ENCODE assay signal across 9 mouse cellular contexts in genomic region chr6:25686760-25687200, GRCm38 (mm10). TPM values are rescaled to one million over a fixed set of nuclear protein-coding genes. Genes with fewer than 3 reads are reported as not detected.
DNase-seq lines count a peak whose midpoint lies in the region; ATAC-seq and TF ChIP-seq lines count a peak whose summit lies in the region.
"Had no signal": no experiment of that assay in that cellular context is flagged by ENCODE, and none has a peak within 500 bp of the region (broad histone marks: within the 10 kb centered on the region; RNA-seq: fewer than 3 reads in every experiment).

No protein-coding gene starts in this region.

- DNase-seq in embryonic facial prominence, embryonic 10.5 days (ENCODE audit: low spot score) = no peak
- peak; percentile 31 to 50 for DNase-seq in left cerebral cortex, postnatal 10 days (ENCODE audit: extremely low spot score in 1 of 2, low spot score in 2 of 2)
- DNase-seq in left cerebral cortex, adult 11 months (ENCODE audit: low spot score) = no peak
- peak; percentile 79 for DNase-seq in hindbrain, postnatal 0 days (ENCODE audit: low spot score)
- DNase-seq in ovary, postnatal 36 days (ENCODE audit: low spot score) = peak; percentile 11
- DNase-seq in spleen, adult 12 weeks (ENCODE audit: low spot score) = no peak
- no peak for DNase-seq in cerebellum, adult 8-10 months

- H3K9ac ChIP-seq in embryonic facial prominence, embryonic 13.5 days = no peak overlapping the region
- H3K9ac ChIP-seq in hindbrain, postnatal 0 days (replicated peaks; ENCODE audit: low read length) = no peak overlapping the region
- H3K9ac ChIP-seq: midbrain, embryonic 12.5 days had no signal

- intact Hi-C loops in left cerebral cortex, postnatal 10 days (cut with DNase I) = no loop called here

- peak overlapping the region; percentile 3; the same call in 1 of the 2 replicates for H3K4me2 ChIP-seq in embryonic facial prominence, embryonic 13.5 days
- peak overlapping the region; percentile 88 for H3K4me2 ChIP-seq in hindbrain, postnatal 0 days (ENCODE audit: low read depth, low read length)
- H3K4me2 ChIP-seq: midbrain, embryonic 12.5 days had no signal

- WGBS in embryonic facial prominence, embryonic 13.5 days = 40% methylated on average over 3 of the region's 3 CpGs
- 72% methylated on average over 3 of the region's 3 CpGs for WGBS in embryonic facial prominence, embryonic 10.5 days
- WGBS in hindbrain, postnatal 0 days = 23% methylated on average over 3 of the region's 3 CpGs

- H3K36me3 ChIP-seq in embryonic facial prominence, embryonic 13.5 days = no peaks in the 10 kb centered on the region
- no peaks in the 10 kb centered on the region for H3K36me3 ChIP-seq in embryonic facial prominence, embryonic 10.5 days (replicated peaks)
- H3K36me3 ChIP-seq in hindbrain, postnatal 0 days (ENCODE audit: insufficient read depth, low read length) = no peaks in the 10 kb centered on the region
- H3K36me3 ChIP-seq: midbrain, embryonic 12.5 days had no signal

- no peak overlapping the region for H3K4me3 ChIP-seq in embryonic facial prominence, embryonic 13.5 days
- no peak overlapping the region for H3K4me3 ChIP-seq in embryonic facial prominence, embryonic 10.5 days
- peak overlapping the region; percentile 13; the same call in 1 of the 2 replicates for H3K4me3 ChIP-seq in hindbrain, postnatal 0 days (ENCODE audit: low read length)
- H3K4me3 ChIP-seq: midbrain, embryonic 12.5 days had no signal

- no peak for ATAC-seq in embryonic facial prominence, embryonic 13.5 days (ENCODE audit: insufficient number of reproducible peaks, insufficient read depth, low FRiP score, low TSS enrichment, low read depth)
- peak; percentile 61 for ATAC-seq in hindbrain, postnatal 0 days

- H3K4me1 ChIP-seq in embryonic facial prominence, embryonic 13.5 days = peaks cover 23% of the 10 kb centered on the region
- H3K4me1 ChIP-seq in embryonic facial prominence, embryonic 10.5 days = peaks cover 16% of the 10 kb centered on the region
- 0 out of 2 replicates have a peak, but pooled peaks cover 9% of the 10 kb centered on the region for H3K4me1 ChIP-seq in hindbrain, postnatal 0 days (ENCODE audit: insufficient read depth, low read length)

- no peak overlapping the region for H3K27ac ChIP-seq in embryonic facial prominence, embryonic 13.5 days
- no peak overlapping the region for H3K27ac ChIP-seq in embryonic facial prominence, embryonic 10.5 days (replicated peaks)
- H3K27ac ChIP-seq in hindbrain, postnatal 0 days = 0 out of 2 replicates have a peak overlapping the region, but pooled peaks have one; percentile 37
- H3K27ac ChIP-seq: midbrain, embryonic 12.5 days had no signal

- H3K27me3 ChIP-seq in embryonic facial prominence, embryonic 13.5 days = peaks cover 22% of the 10 kb centered on the region
- H3K27me3 ChIP-seq in embryonic facial prominence, embryonic 10.5 days (replicated peaks; ENCODE audit: low read depth, poor library complexity, severe bottlenecking) = peaks cover 28% of the 10 kb centered on the region
- no peaks in the 10 kb centered on the region; the same call in 1 of the 2 replicates for H3K27me3 ChIP-seq in hindbrain, postnatal 0 days (ENCODE audit: insufficient read depth, low read length)

- no peak for TF ChIP-seq CTCF in hindbrain, postnatal 0 days (IDR thresholded peaks at IDR 0.05; ENCODE audit: low read depth)

- no peaks in the 10 kb centered on the region for H3K9me3 ChIP-seq in embryonic facial prominence, embryonic 13.5 days
- no peaks in the 10 kb centered on the region for H3K9me3 ChIP-seq in embryonic facial prominence, embryonic 10.5 days
- H3K9me3 ChIP-seq in hindbrain, postnatal 0 days (ENCODE audit: low read length) = no peaks in the 10 kb centered on the region
- H3K9me3 ChIP-seq: midbrain, embryonic 12.5 days had no signal

RNA-seq across cellular contexts. Expression of gene Gpr37, which starts 3.7 kb away (rescaled TPM):
- polyA plus RNA-seq in embryonic facial prominence, embryonic 13.5 days (2015; fragmentation: Nextera tagmentation; extraction: Ambion mirVana) = 1.9 TPM in 2 replicates
- 1.8 and 2.0 TPM in 2 replicates for polyA plus RNA-seq in embryonic facial prominence, embryonic 10.5 days (2016; fragmentation: Nextera tagmentation; extraction: Ambion mirVana)
- 10 to 100 TPM; 10.8 to 10.9 TPM for total RNA-seq in left cerebral cortex, postnatal 10 days (2021)
- 8.5 and 9.9 TPM in 2 replicates for total RNA-seq in hindbrain, postnatal 0 days (2014; rRNA removed)
- 6.6 and 6.9 TPM in 2 replicates for polyA plus RNA-seq in hindbrain, postnatal 0 days (2015; fragmentation: Nextera tagmentation; extraction: Ambion mirVana)

Comparison
In these comparisons a context has a peak if more than half of its experiments do, and no peak if none do; other contexts are left out.
1. DNase-seq: peak in left cerebral cortex, postnatal 10 days (2 of 2), hindbrain, postnatal 0 days (single experiment) and ovary, postnatal 36 days (single experiment); none in embryonic facial prominence, embryonic 10.5 days (single experiment), left cerebral cortex, adult 11 months (single experiment), spleen, adult 12 weeks (single experiment) and cerebellum, adult 8-10 months (single experiment).